Mouse (Mus musculus): ENCODE results near the gene Gnai3. TPM values are rescaled to one million over a fixed set of nuclear protein-coding genes. Genes with fewer than 3 reads are reported as not detected.

Gene Gnai3
- polyA plus RNA-seq, 1 experiment, result 14.8 TPM

- TF ChIP-seq POLR2A (IDR thresholded peaks at IDR 0.05; ENCODE audit: low read depth, low read length), result no peak
- TF ChIP-seq CTCF (IDR thresholded peaks at IDR 0.05; ENCODE audit: extremely low read depth, insufficient read length, insufficient replicate concordance, low read depth, low read length), result no peak
- H3K27me3 ChIP-seq (ENCODE audit: control insufficient read depth, insufficient read depth, low read length), result no peaks in the 10 kb centered on the region
- no peak overlapping the region for H3K4me3 ChIP-seq (ENCODE audit: low read depth, low read length)
- 13% methylated on average over 1 of the region's 1 CpGs for WGBS
- no peak overlapping the region; the same call in 1 of the 2 replicates for H3K27ac ChIP-seq (ENCODE audit: insufficient read depth, low read depth, low read length)
- H3K36me3 ChIP-seq (ENCODE audit: control insufficient read depth, insufficient read depth, low read length), result peaks cover 23% of the 10 kb centered on the region
- H3K4me1 ChIP-seq (ENCODE audit: control insufficient read depth, insufficient read depth, insufficient read length, low read length), result peaks cover 20% of the 10 kb centered on the region; the same call in 1 of the 2 replicates
Observed at GRCm38 (mm10) chr3:108124131-108124530, 21.8 kb downstream of the Gnai3 start.

DNA sequence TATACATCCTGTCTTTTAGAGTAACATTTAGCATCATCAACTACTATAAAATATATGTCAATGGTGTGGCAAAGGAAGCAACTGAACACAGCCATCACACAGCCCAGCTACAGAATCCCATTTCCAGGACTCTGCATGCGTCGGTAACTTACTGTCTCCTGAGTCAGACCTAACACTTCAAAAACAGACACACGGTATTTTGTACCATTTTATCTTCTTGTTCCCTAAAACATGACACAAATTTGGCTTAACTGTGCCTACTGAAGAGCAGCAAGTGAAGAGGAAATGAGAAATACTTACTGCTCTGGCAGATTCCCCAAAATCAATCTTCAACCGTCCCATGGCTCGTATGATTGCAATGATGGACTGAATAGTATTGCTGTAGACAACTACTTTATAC lies 22.7 kb downstream of the Gnai3 start:
- Histone ChIP-seq H3K27me3 (ENCODE audit: control insufficient read depth, insufficient read depth, low read length) (no peaks in the 10 kb centered on the region), H3K27ac (ENCODE audit: insufficient read depth, low read depth, low read length) (peak overlapping the region; percentile 6; the same call in 1 of the 2 replicates), H3K4me1 (ENCODE audit: control insufficient read depth, insufficient read depth, insufficient read length, low read length) (peaks cover 14% of the 10 kb centered on the region; the same call in 1 of the 2 replicates), H3K4me3 (ENCODE audit: low read depth, low read length) (no peak overlapping the region), H3K36me3 (ENCODE audit: control insufficient read depth, insufficient read depth, low read length) (peaks cover 27% of the 10 kb centered on the region)
- WGBS, result 77% methylated on average over 5 of the region's 5 CpGs
- TF ChIP-seq POLR2A (IDR thresholded peaks at IDR 0.05; ENCODE audit: low read depth, low read length) (no peak), CTCF (IDR thresholded peaks at IDR 0.05; ENCODE audit: extremely low read depth, insufficient read length, insufficient replicate concordance, low read depth, low read length) (no peak)

- H3K27me3 ChIP-seq (ENCODE audit: control insufficient read depth, insufficient read depth, low read length), result no peaks in the 10 kb centered on the region
- H3K36me3 ChIP-seq (ENCODE audit: control insufficient read depth, insufficient read depth, low read length), result peaks cover 41% of the 10 kb centered on the region
- H3K27ac ChIP-seq (ENCODE audit: insufficient read depth, low read depth, low read length), result no peak overlapping the region
- WGBS, result 81% methylated on average over 3 of the region's 3 CpGs
- no peak overlapping the region for H3K4me3 ChIP-seq (ENCODE audit: low read depth, low read length)
- peaks cover 7% of the 10 kb centered on the region; the same call in 1 of the 2 replicates for H3K4me1 ChIP-seq (ENCODE audit: control insufficient read depth, insufficient read depth, insufficient read length, low read length)
- no peak for TF ChIP-seq CTCF (IDR thresholded peaks at IDR 0.05; ENCODE audit: extremely low read depth, insufficient read length, insufficient replicate concordance, low read depth, low read length)
Observed at GRCm38 (mm10) chr3:108121101-108121500, 24.8 kb downstream of the Gnai3 start.

DNA sequence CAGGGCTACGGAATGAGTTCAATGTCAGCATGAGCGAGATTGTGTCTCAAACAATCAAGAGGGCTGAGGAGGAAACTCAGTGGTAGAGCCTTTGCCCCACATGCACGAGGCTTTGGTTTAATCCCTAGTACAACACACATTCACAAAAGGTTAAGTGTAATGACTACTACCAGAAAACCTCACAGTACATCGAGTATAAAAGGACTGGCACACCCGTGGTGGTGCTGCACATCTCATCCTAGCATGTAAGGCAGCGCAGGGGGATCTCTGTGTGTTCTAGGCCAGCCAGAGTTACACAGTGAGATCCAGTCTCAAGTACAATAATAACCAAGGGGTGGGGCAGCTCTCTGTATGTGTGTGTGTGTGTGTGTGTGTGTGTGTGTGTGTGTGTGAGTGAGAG lies 28.5 kb downstream of the Gnai3 start:
- H3K27ac ChIP-seq (ENCODE audit: insufficient read depth, low read depth, low read length), result no peak overlapping the region
- WGBS, result 82% methylated on average over 6 of the region's 6 CpGs
- H3K27me3 ChIP-seq (ENCODE audit: control insufficient read depth, insufficient read depth, low read length), result no peaks in the 10 kb centered on the region
- TF ChIP-seq CTCF (IDR thresholded peaks at IDR 0.05; ENCODE audit: extremely low read depth, insufficient read length, insufficient replicate concordance, low read depth, low read length), result no peak
- TF ChIP-seq POLR2A (IDR thresholded peaks at IDR 0.05; ENCODE audit: low read depth, low read length), result no peak
- H3K4me1 ChIP-seq (ENCODE audit: control insufficient read depth, insufficient read depth, insufficient read length, low read length), result peaks cover 3% of the 10 kb centered on the region
- H3K36me3 ChIP-seq (ENCODE audit: control insufficient read depth, insufficient read depth, low read length), result peaks cover 48% of the 10 kb centered on the region
- H3K4me3 ChIP-seq (ENCODE audit: low read depth, low read length), result no peak overlapping the region

GRCm38 (mm10) chr3:108113591-108114289 lies 32.2 kb downstream of the Gnai3 start:
- Histone ChIP-seq H3K36me3 (ENCODE audit: control insufficient read depth, insufficient read depth, low read length) (peaks cover 56% of the 10 kb centered on the region), H3K4me1 (ENCODE audit: control insufficient read depth, insufficient read depth, insufficient read length, low read length) (peaks cover 10% of the 10 kb centered on the region), H3K27ac (ENCODE audit: insufficient read depth, low read depth, low read length) (no peak overlapping the region), H3K4me3 (ENCODE audit: low read depth, low read length) (no peak overlapping the region), H3K27me3 (ENCODE audit: control insufficient read depth, insufficient read depth, low read length) (no peaks in the 10 kb centered on the region)
- 32% methylated on average over 7 of the region's 7 CpGs for WGBS
- TF ChIP-seq CTCF (IDR thresholded peaks at IDR 0.05; ENCODE audit: extremely low read depth, insufficient read length, insufficient replicate concordance, low read depth, low read length) (no peak), POLR2A (IDR thresholded peaks at IDR 0.05; ENCODE audit: low read depth, low read length) (no peak)

- peak overlapping the region; percentile 91 for H3K27ac ChIP-seq (ENCODE audit: insufficient read depth, low read depth, low read length)
- peaks cover 60% of the 10 kb centered on the region for H3K36me3 ChIP-seq (ENCODE audit: control insufficient read depth, insufficient read depth, low read length)
- no peak for TF ChIP-seq POLR2A (IDR thresholded peaks at IDR 0.05; ENCODE audit: low read depth, low read length)
- TF ChIP-seq CTCF (IDR thresholded peaks at IDR 0.05; ENCODE audit: extremely low read depth, insufficient read length, insufficient replicate concordance, low read depth, low read length), result no peak
- no peak overlapping the region for H3K4me3 ChIP-seq (ENCODE audit: low read depth, low read length)
- 31% methylated on average over 4 of the region's 4 CpGs for WGBS
- no peaks in the 10 kb centered on the region for H3K27me3 ChIP-seq (ENCODE audit: control insufficient read depth, insufficient read depth, low read length)
- H3K4me1 ChIP-seq (ENCODE audit: control insufficient read depth, insufficient read depth, insufficient read length, low read length), result peaks cover 10% of the 10 kb centered on the region
Observed at GRCm38 (mm10) chr3:108112666-108113065, 33.3 kb downstream of the Gnai3 start.

DNA sequence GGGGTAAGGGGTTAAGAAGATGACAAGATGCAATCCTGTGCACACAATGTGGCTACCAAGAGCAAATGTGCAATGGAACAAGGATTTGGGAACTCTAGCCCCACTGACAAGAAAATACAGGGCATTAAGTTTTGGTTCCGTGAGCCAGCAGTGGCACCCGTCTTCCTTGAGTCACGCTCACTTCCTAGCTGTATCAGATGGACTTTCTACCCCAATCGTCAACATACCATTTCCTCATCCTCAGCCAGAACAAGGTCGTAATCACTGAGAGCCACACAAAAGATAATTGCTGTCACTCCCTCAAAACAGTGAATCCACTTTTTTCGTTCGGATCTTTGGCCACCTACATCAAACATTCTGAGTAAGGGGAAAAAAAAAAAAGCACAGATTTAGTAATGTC lies 33.7 kb downstream of the Gnai3 start:
- TF ChIP-seq CTCF (IDR thresholded peaks at IDR 0.05; ENCODE audit: extremely low read depth, insufficient read length, insufficient replicate concordance, low read depth, low read length), result no peak
- no peak for TF ChIP-seq POLR2A (IDR thresholded peaks at IDR 0.05; ENCODE audit: low read depth, low read length)
- H3K4me3 ChIP-seq (ENCODE audit: low read depth, low read length), result no peak overlapping the region
- peak overlapping the region; percentile 91 for H3K27ac ChIP-seq (ENCODE audit: insufficient read depth, low read depth, low read length)
- no peaks in the 10 kb centered on the region for H3K27me3 ChIP-seq (ENCODE audit: control insufficient read depth, insufficient read depth, low read length)
- H3K36me3 ChIP-seq (ENCODE audit: control insufficient read depth, insufficient read depth, low read length), result peaks cover 58% of the 10 kb centered on the region
- H3K4me1 ChIP-seq (ENCODE audit: control insufficient read depth, insufficient read depth, insufficient read length, low read length), result peaks cover 10% of the 10 kb centered on the region
- 27% methylated on average over 7 of the region's 7 CpGs for WGBS
